Mouse (Mus musculus): ENCODE measurements around the gene Apc2. TPM values are rescaled to one million over a fixed set of nuclear protein-coding genes. Genes with fewer than 3 reads are reported as not detected.

Gene Apc2
- total RNA-seq, 2 experiments from 2014 or later: not detected

GRCm38 (mm10) chr10:80356001-80356682, 60.4 kb downstream of the Apc2 start, which contains the start of gene Plk5:
Gene Plk5 (plus strand): TSS chr10:80356459.
- no peak for ATAC-seq (replicated peaks; ENCODE audit: low FRiP score, low TSS enrichment, poor library complexity, severe bottlenecking)

DNA sequence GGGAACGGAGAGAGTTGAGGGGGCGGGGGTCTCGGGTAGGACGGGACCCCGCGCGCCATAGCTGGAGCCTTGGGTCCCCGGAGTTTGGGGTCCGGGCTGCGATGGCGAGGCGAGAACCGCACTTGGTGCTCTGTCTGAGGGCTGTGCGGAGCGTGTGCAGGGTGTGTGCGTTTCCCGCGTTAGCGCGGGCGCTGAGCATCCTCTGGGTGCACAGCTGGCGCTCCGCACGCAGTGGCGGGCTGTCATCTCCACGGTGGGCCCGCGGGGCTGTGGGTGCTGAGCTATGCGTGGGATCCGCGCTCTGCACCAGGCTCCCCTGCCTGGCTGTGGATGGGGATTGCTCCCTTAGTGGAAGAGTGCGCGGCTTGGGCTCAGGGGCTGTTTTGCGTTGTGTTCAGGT, 61.0 kb downstream of the Apc2 start:
- ATAC-seq (replicated peaks; ENCODE audit: low FRiP score, low TSS enrichment, poor library complexity, severe bottlenecking): no peak

- no peak for ATAC-seq (replicated peaks; ENCODE audit: low FRiP score, low TSS enrichment, poor library complexity, severe bottlenecking)
Measured at GRCm38 (mm10) chr10:80357336-80357735, 61.6 kb downstream of the Apc2 start.

DNA sequence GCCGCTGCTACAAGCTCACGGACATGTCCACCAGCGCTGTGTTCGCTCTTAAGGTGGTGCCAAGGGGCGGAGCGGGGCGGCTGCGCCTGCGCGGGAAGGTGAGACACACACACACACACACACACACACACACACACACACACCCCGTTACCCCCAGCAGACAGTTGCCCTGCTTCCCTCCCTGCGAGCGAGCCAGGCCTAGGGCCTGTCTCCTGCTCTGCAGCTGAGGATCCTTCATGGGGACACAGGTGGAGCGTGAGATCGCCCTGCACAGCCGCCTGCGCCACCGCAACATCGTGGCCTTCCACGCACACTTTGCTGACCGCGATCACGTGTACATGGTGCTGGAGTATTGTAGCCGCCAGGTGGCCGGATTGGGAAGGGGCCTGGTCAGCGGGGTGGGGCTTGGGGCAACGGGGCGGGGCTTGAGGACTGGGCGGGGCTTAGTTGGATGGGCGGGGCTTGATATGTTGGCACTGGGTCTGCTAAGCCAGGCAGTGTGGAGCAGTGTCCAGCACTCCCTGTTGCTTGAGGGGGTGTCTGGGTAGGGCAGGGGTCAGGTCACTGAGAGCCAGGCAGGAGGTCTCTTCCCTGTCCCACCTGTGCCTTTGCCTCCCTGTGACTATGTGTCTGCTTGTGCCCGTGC, 62.3 kb downstream of the Apc2 start:
- no peak; the same call in 1 of the 2 replicates for ATAC-seq (replicated peaks; ENCODE audit: low FRiP score, low TSS enrichment, poor library complexity, severe bottlenecking)

DNA sequence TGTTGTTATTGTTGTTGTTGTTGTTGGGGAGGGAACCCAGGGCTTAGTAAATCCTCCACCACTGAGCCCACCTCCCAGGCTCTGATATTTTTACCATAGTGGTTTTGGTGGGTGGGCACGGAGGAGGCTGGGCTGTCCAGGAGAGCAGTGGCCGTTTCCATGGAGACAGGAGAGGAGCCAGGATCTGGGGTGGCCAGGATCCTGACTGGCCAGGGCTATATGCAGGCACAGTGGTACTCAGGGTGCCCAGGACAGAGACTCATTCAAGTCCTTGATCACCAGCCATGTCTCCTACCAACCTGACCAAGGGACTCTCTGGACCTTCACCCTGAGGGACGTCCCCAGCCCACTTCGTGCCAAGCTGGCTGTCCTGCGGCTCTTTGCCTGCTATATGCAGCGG, 68.0 kb downstream of the Apc2 start:
- ATAC-seq (replicated peaks; ENCODE audit: low FRiP score, low TSS enrichment, poor library complexity, severe bottlenecking): no peak

DNA sequence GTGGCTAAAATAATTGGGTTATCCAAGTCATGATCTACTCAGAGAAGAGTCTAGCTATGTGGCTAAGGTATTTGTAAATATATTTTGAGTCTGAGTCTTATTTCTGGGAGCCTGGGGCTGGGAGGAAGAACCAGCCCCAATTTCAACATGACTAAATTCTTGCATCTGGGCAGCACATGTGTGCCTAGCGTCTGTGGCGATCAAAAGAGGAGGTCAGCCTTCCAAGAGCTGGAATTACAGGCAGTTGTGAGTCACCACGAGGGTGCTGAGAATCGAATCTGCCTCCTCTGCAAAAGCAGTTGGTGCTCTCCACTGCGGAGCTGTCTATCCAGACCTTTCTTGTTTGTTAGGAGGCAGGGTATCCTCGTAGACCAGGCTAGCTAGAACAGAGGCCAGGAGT, 70.0 kb downstream of the Apc2 start:
- no peak for ATAC-seq (replicated peaks; ENCODE audit: low FRiP score, low TSS enrichment, poor library complexity, severe bottlenecking)

Other genes with a start within 250 kb of the Apc2 start
- 566 and 603 TPM in 2 replicates for gene Gpx4, start 248.8 kb upstream of the Apc2 start, total RNA-seq (2014; fragmentation: Nextera tagmentation)
- 483 and 498 TPM in 2 replicates for gene Gpx4, start 248.8 kb upstream of the Apc2 start, total RNA-seq (2017)
- 34.4 and 39.7 TPM in 2 replicates for gene Sbno2, start 190.4 kb upstream of the Apc2 start, total RNA-seq (2014; fragmentation: Nextera tagmentation)
- 12.1 and 12.9 TPM in 2 replicates for gene Sbno2, start 190.4 kb upstream of the Apc2 start, total RNA-seq (2017)
- gene Stk11, start 180.2 kb upstream of the Apc2 start, total RNA-seq (2014; fragmentation: Nextera tagmentation): 152 and 213 TPM in 2 replicates
- gene Stk11, start 180.2 kb upstream of the Apc2 start, total RNA-seq (2017): 116 and 174 TPM in 2 replicates
- gene Atp5d, start 157.3 kb upstream of the Apc2 start, total RNA-seq (2014; fragmentation: Nextera tagmentation): 282 and 325 TPM in 2 replicates
- 29.3 and 49.3 TPM in 2 replicates for gene Atp5d, start 157.3 kb upstream of the Apc2 start, total RNA-seq (2017)
- 5.2 and 10.5 TPM in 2 replicates for gene Cbarp, start 155.1 kb upstream of the Apc2 start, total RNA-seq (2014; fragmentation: Nextera tagmentation)
- 3.7 TPM in 1 of 2 replicates, not detected in the other for gene Cbarp, start 155.1 kb upstream of the Apc2 start, total RNA-seq (2017)
- gene Midn, start 147.7 kb upstream of the Apc2 start, total RNA-seq (2014; fragmentation: Nextera tagmentation): 30.9 and 34.0 TPM in 2 replicates
- 9.4 and 10.5 TPM in 2 replicates for gene Midn, start 147.7 kb upstream of the Apc2 start, total RNA-seq (2017)
- 31.5 and 44.0 TPM in 2 replicates for gene Cirbp, start 130.0 kb upstream of the Apc2 start, total RNA-seq (2014; fragmentation: Nextera tagmentation)
- 30.8 and 73.1 TPM in 2 replicates for gene Cirbp, start 130.0 kb upstream of the Apc2 start, total RNA-seq (2017)
- gene 1600002K03Rik, start 123.0 kb upstream of the Apc2 start, total RNA-seq (2014; fragmentation: Nextera tagmentation): 14.2 and 22.9 TPM in 2 replicates
- gene 1600002K03Rik, start 123.0 kb upstream of the Apc2 start, total RNA-seq (2017): 25.4 and 27.8 TPM in 2 replicates
- 0.40 TPM in 1 of 2 replicates, not detected in the other for gene Efna2, start 116.5 kb upstream of the Apc2 start, total RNA-seq (2014; fragmentation: Nextera tagmentation)
- 0.80 TPM in 1 of 2 replicates, not detected in the other for gene Efna2, start 116.5 kb upstream of the Apc2 start, total RNA-seq (2017)
- 60.8 and 124 TPM in 2 replicates for gene Mum1, start 69.5 kb upstream of the Apc2 start, total RNA-seq (2014; fragmentation: Nextera tagmentation)
- gene Mum1, start 69.5 kb upstream of the Apc2 start, total RNA-seq (2017): 44.2 and 49.0 TPM in 2 replicates
- 196 and 302 TPM in 2 replicates for gene Ndufs7, start 46.9 kb upstream of the Apc2 start, total RNA-seq (2014; fragmentation: Nextera tagmentation)
- 103 and 168 TPM in 2 replicates for gene Ndufs7, start 46.9 kb upstream of the Apc2 start, total RNA-seq (2017)
- gene Gamt, start 35.0 kb upstream of the Apc2 start, total RNA-seq (2014; fragmentation: Nextera tagmentation): 1.2 and 1.7 TPM in 2 replicates
- gene Gamt, start 35.0 kb upstream of the Apc2 start, total RNA-seq (2017): 2.1 and 3.0 TPM in 2 replicates
- gene Dazap1, start 34.5 kb upstream of the Apc2 start, total RNA-seq (2014; fragmentation: Nextera tagmentation): 152 and 163 TPM in 2 replicates
- gene Dazap1, start 34.5 kb upstream of the Apc2 start, total RNA-seq (2017): 269 and 335 TPM in 2 replicates
- gene Rps15, start 3.5 kb upstream of the Apc2 start, total RNA-seq (2014; fragmentation: Nextera tagmentation): 4,307 and 4,493 TPM in 2 replicates
- gene Rps15, start 3.5 kb upstream of the Apc2 start, total RNA-seq (2017): 2,815 and 2,969 TPM in 2 replicates
- gene 2310011J03Rik, start 24.6 kb downstream of the Apc2 start, total RNA-seq (2014; fragmentation: Nextera tagmentation): 34.1 and 50.4 TPM in 2 replicates
- 16.6 and 21.3 TPM in 2 replicates for gene 2310011J03Rik, start 24.6 kb downstream of the Apc2 start, total RNA-seq (2017)
- gene Pcsk4, start 33.5 kb downstream of the Apc2 start, total RNA-seq (2014; fragmentation: Nextera tagmentation): 16.1 and 23.0 TPM in 2 replicates
- 1.6 and 2.6 TPM in 2 replicates for gene Pcsk4, start 33.5 kb downstream of the Apc2 start, total RNA-seq (2017)
- 23.1 and 23.7 TPM in 2 replicates for gene Reep6, start 34.0 kb downstream of the Apc2 start, total RNA-seq (2014; fragmentation: Nextera tagmentation)
- gene Reep6, start 34.0 kb downstream of the Apc2 start, total RNA-seq (2017): 2.7 and 6.8 TPM in 2 replicates
- gene Adamtsl5, start 52.4 kb downstream of the Apc2 start, total RNA-seq (2014; fragmentation: Nextera tagmentation): 1.5 and 3.3 TPM in 2 replicates
- gene Adamtsl5, start 52.4 kb downstream of the Apc2 start, total RNA-seq (2017): 0.30 and 2.3 TPM in 2 replicates
- gene Plk5, start 60.5 kb downstream of the Apc2 start, total RNA-seq (2014; fragmentation: Nextera tagmentation): 0.79 TPM in 1 of 2 replicates, not detected in the other
- not detected in 2 replicates for gene Plk5, start 60.5 kb downstream of the Apc2 start, total RNA-seq (2017)
- gene Mex3d, start 91.7 kb downstream of the Apc2 start, total RNA-seq (2014; fragmentation: Nextera tagmentation): 8.0 and 9.1 TPM in 2 replicates
- gene Mex3d, start 91.7 kb downstream of the Apc2 start, total RNA-seq (2017): 13.0 and 14.7 TPM in 2 replicates
- gene Mbd3, start 103.6 kb downstream of the Apc2 start, total RNA-seq (2014; fragmentation: Nextera tagmentation): 105 and 113 TPM in 2 replicates
- gene Mbd3, start 103.6 kb downstream of the Apc2 start, total RNA-seq (2017): 80.0 and 93.8 TPM in 2 replicates
- 485 and 702 TPM in 2 replicates for gene Uqcr11, start 110.9 kb downstream of the Apc2 start, total RNA-seq (2014; fragmentation: Nextera tagmentation)
- 241 and 254 TPM in 2 replicates for gene Uqcr11, start 110.9 kb downstream of the Apc2 start, total RNA-seq (2017)
- gene Tcf3, start 137.7 kb downstream of the Apc2 start, total RNA-seq (2014; fragmentation: Nextera tagmentation): 154 and 175 TPM in 2 replicates
- gene Tcf3, start 137.7 kb downstream of the Apc2 start, total RNA-seq (2017): 57.9 and 99.8 TPM in 2 replicates
- gene Onecut3, start 198.9 kb downstream of the Apc2 start, total RNA-seq (2014; fragmentation: Nextera tagmentation): not detected in 2 replicates
- gene Onecut3, start 198.9 kb downstream of the Apc2 start, total RNA-seq (2017): not detected in 2 replicates
- not detected in 2 replicates for gene Atp8b3, start 243.1 kb downstream of the Apc2 start, total RNA-seq (2014; fragmentation: Nextera tagmentation)
- gene Atp8b3, start 243.1 kb downstream of the Apc2 start, total RNA-seq (2017): not detected in 2 replicates

All from megakaryocyte-erythroid progenitor cell, adult 5-6 weeks (primary cell).